Mouse (Mus musculus) megakaryocyte, embryonic 14.5 days (primary cell): ENCODE data around the gene Ypel2. TPM values are rescaled to one million over a fixed set of nuclear protein-coding genes. Genes with fewer than 3 reads are reported as not detected.
A peak's percentile ranks its signal among the peaks of the same experiment; 100 is the strongest.

Experiments
- H3K27me3 ChIP-seq: replicated peaks from 2 replicates; pipeline ENCODE3; 2012; ENCODE audit warnings: inconsistent platforms
- H3K36me3 ChIP-seq: replicated peaks from 2 replicates; pipeline ENCODE3; 2012; ENCODE audit warnings: low read length, inconsistent platforms, mixed read lengths
- H3K4me1 ChIP-seq: 2 replicates; pipeline ENCODE4 v1.6.1; 2012; ENCODE audit warnings: inconsistent platforms
- H3K4me3 ChIP-seq: replicated peaks from 2 replicates; pipeline ENCODE3; 2012; ENCODE audit warnings: moderate library complexity, mild to moderate bottlenecking, inconsistent platforms
- H3K9me3 ChIP-seq: 2 replicates; pipeline ENCODE4 v1.6.1; 2012; ENCODE audit warnings: inconsistent platforms
- FLI1 ChIP-seq: IDR thresholded peaks from 2 replicates; pipeline ENCODE4 v1.6.1; 2012; ENCODE audit warnings: low read length, inconsistent platforms, mixed read lengths
- GATA1 ChIP-seq: IDR thresholded peaks from 3 replicates; pipeline ENCODE4 v1.6.1; 2012; ENCODE audit warnings: mixed read lengths, low read length, inconsistent platforms, borderline replicate concordance
- polyA plus RNA-seq: library from polyadenylated mRNA; stranded (reverse); fragments of >175 nt; gene quantifications from 2 replicates; pipeline ENCODE4 v1.2.3, GENCODE M21; 2012; ENCODE audit warnings: low replicate concordance; ENCODE audit not compliant: insufficient read depth

Gene Ypel2
- polyA plus RNA-seq, 1 experiment = 1.7 TPM

DNA sequence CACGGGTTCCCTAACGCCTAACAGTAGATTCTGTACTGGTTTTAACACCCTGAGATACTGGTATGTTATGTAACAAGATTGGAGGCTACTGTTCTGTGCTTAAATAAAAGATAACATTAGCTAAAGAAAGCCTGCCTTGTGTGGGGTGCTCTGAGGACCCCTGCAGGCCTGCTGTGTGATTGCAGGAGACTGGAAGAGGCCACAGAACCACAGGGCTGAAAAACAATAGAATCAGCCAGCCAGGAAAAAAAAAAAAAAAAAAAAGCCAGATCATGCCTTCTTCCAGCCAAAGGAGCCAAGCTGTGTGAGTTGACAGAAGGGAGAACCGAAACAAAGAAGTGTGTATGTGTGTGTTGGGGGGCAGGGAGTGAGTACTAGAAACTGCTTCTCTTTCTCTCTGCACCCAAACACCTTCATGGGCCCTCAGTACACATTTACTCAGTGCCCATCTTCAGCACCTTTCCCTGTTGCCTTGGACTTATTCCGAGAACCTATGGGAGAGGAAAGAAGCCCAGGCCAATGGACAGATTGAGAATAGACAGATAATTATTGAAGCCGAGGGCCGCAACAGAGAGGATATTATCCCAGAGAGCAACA lies 2.2 kb upstream of the Ypel2 start:
- H3K36me3 ChIP-seq = no peaks in the 10 kb centered on the region
- H3K9me3 ChIP-seq = no peaks in the 10 kb centered on the region
- H3K27me3 ChIP-seq = peaks cover 28% of the 10 kb centered on the region
- peak overlapping the region; percentile 78 for H3K4me3 ChIP-seq
- peaks cover 43% of the 10 kb centered on the region for H3K4me1 ChIP-seq
- no peak for TF ChIP-seq FLI1
- no peak for TF ChIP-seq GATA1

DNA sequence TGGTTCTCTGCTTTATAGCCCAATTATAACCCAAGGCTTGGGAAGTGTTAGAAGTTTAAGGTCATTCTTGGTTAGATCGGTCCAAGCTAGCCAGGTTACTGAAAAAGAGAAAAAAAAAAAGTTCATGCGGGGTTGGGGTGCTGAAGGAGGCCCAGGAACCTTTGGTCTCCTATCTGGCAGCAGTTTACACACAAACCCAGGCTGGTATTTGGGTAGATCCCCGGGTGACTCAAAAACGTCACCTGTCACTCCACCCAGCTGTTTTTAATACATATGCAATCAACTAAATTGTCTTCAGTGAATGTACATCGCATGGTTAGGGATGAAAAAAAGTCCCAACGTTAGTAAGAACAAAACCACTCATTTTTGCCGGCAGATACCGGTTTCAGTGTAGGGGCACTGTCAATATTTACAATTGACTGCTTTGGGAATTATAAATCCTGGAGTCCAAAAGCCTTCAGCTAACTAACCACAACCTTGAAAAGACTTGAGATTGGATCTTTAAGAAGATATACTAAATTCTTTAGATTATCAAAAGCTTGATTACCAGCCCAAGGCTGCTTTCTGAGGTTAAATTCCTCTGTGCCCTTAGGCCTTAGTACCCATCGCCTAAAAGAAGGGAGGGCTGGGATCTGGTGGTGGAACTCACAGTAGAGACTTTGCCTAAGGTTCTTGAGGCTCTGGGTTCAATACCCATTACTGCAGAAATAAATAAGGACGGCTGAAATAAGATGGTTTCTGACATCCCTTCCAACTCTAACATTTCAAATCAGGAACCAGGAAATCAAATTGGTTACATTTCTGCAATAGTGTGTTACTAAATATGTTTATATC lies 1.5 kb upstream of the Ypel2 start:
- H3K27me3 ChIP-seq = peaks cover 32% of the 10 kb centered on the region
- peaks cover 48% of the 10 kb centered on the region for H3K4me1 ChIP-seq
- no peak overlapping the region for H3K4me3 ChIP-seq
- H3K36me3 ChIP-seq = no peaks in the 10 kb centered on the region
- TF ChIP-seq GATA1 (no peak), FLI1 (no peak)
- H3K9me3 ChIP-seq = no peaks in the 10 kb centered on the region

DNA sequence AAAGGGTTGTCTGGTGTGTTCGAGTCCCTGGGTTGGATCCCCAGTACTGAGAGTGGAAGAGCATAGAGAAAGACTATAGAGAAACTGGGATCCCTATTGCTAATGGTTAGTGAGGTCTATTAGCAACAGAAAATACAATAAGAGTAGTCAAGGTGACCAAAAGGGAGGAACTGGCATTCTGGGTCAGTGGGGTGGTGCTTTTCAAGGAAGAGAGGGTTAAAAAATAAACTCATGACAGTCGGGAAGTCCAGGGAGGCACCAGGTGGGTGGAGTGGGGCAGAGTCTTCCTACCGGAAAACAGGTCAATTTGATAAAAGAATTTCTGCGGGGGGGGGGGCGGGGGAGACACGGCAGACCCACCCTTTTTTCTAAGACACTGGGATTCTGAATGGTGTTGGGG lies 823 bp upstream of the Ypel2 start:
- no peaks in the 10 kb centered on the region for H3K36me3 ChIP-seq

GRCm38 (mm10) chr11:86992461-86992988 lies 982 bp downstream of the Ypel2 start:
- Histone ChIP-seq H3K9me3 (no peaks in the 10 kb centered on the region), H3K4me1 (peaks cover 49% of the 10 kb centered on the region), H3K27me3 (peaks cover 34% of the 10 kb centered on the region), H3K4me3 (peak overlapping the region; percentile 96), H3K36me3 (no peaks in the 10 kb centered on the region)
- no peak for TF ChIP-seq FLI1

More for the DNA sequence above, 823 bp upstream of the Ypel2 start:
- Histone ChIP-seq H3K4me1 (peaks cover 48% of the 10 kb centered on the region), H3K27me3 (peaks cover 36% of the 10 kb centered on the region), H3K9me3 (no peaks in the 10 kb centered on the region), H3K4me3 (peak overlapping the region; percentile 96)
- no peak for TF ChIP-seq GATA1
- no peak for TF ChIP-seq FLI1

DNA sequence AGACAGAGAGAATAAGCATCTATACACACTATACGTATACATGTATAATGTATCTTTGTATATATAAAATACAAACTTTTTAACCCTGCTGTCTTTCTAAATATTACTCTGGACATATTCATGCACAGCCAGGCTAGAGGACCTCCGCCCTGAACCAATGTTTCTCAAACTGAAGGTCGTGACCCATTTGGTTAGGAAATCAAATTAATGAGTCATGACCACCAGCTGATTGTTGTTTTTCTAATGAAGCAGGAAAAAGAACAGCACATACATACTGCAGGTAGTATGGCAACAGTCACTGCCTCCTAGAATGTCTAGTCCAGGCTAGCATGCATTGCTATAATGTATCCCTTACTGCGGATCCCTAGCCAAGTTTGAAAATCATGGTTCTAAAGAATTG lies 2.3 kb downstream of the Ypel2 start:
- Histone ChIP-seq H3K9me3 (no peaks in the 10 kb centered on the region), H3K4me3 (peak overlapping the region; percentile 74), H3K36me3 (no peaks in the 10 kb centered on the region), H3K27me3 (peaks cover 40% of the 10 kb centered on the region), H3K4me1 (peaks cover 51% of the 10 kb centered on the region)
- TF ChIP-seq GATA1 (no peak), FLI1 (no peak)

- no peaks in the 10 kb centered on the region for H3K36me3 ChIP-seq
- no peak overlapping the region for H3K4me3 ChIP-seq
- no peak for TF ChIP-seq GATA1
- TF ChIP-seq FLI1 = no peak
- H3K9me3 ChIP-seq = no peaks in the 10 kb centered on the region
- H3K4me1 ChIP-seq = peaks cover 43% of the 10 kb centered on the region
- H3K27me3 ChIP-seq = peaks cover 46% of the 10 kb centered on the region
Observed at GRCm38 (mm10) chr11:86990309-86990708, 3.2 kb downstream of the Ypel2 start.

DNA sequence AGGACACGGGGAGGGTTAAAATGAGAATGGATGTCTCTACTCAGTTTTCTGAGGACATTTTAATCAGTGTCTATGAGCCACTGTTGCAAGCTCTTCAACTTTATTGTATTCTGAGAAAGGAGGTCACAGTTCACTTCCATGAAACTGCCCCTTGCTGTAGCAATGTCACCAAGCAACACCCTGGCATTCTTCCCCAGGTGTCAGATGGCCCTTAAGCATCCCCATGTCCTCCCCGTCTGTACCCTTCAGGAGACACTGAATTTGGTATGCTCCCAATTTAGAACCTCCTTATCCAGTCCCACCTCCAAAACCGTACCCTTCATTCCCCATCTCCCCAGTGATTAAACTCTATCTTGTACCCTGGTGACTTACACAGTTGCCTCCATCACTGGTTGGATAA lies 8.5 kb downstream of the Ypel2 start:
- no peaks in the 10 kb centered on the region for H3K9me3 ChIP-seq
- H3K4me1 ChIP-seq = peaks cover 31% of the 10 kb centered on the region
- TF ChIP-seq FLI1 = no peak
- TF ChIP-seq GATA1 = no peak
- peaks cover 29% of the 10 kb centered on the region for H3K27me3 ChIP-seq
- no peaks in the 10 kb centered on the region for H3K36me3 ChIP-seq
- no peak overlapping the region for H3K4me3 ChIP-seq

GRCm38 (mm10) chr11:86983056-86983455 lies 10.5 kb downstream of the Ypel2 start:
- H3K4me1 ChIP-seq = peaks cover 33% of the 10 kb centered on the region
- H3K36me3 ChIP-seq = no peaks in the 10 kb centered on the region
- TF ChIP-seq FLI1 = no peak
- no peak for TF ChIP-seq GATA1
- no peak overlapping the region for H3K4me3 ChIP-seq
- no peaks in the 10 kb centered on the region for H3K9me3 ChIP-seq
- H3K27me3 ChIP-seq = peaks cover 23% of the 10 kb centered on the region

GRCm38 (mm10) chr11:86981229-86981791 lies 12.2 kb downstream of the Ypel2 start:
- Histone ChIP-seq H3K9me3 (peaks cover 6% of the 10 kb centered on the region; the same call in 1 of the 2 replicates), H3K4me1 (peaks cover 28% of the 10 kb centered on the region), H3K36me3 (peaks cover 7% of the 10 kb centered on the region), H3K4me3 (peak overlapping the region; percentile 42), H3K27me3 (peaks cover 27% of the 10 kb centered on the region)
- TF ChIP-seq GATA1 = no peak
- no peak for TF ChIP-seq FLI1

DNA sequence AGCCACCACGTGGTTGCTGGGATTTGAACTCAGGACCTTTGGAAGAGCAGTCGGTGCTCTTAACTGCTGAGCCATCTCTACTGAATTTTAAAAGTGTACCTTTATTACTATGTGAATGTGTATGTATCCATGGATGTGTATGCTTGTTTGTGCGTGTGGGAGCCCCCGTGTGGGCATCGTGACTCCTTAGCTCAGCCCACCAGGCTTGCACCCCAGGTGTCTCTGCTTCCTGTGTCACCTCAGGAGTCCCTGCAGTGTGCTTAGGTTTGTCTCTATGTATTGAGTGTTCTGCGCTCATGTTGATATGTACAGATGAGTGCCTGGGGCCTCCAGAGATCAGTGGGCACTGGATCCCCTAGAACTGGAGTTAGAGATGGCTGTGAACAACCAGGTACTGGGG lies 13.0 kb downstream of the Ypel2 start:
- peaks cover 7% of the 10 kb centered on the region for H3K36me3 ChIP-seq
- H3K9me3 ChIP-seq = peaks cover 6% of the 10 kb centered on the region; the same call in 1 of the 2 replicates
- no peak for TF ChIP-seq GATA1
- no peak for TF ChIP-seq FLI1
- H3K4me1 ChIP-seq = peaks cover 28% of the 10 kb centered on the region
- peak overlapping the region; percentile 28 for H3K4me3 ChIP-seq
- peaks cover 28% of the 10 kb centered on the region for H3K27me3 ChIP-seq
